Mouse (Mus musculus): ENCODE results near the gene Twf2. TPM values are rescaled to one million over a fixed set of nuclear protein-coding genes. Genes with fewer than 3 reads are reported as not detected.
A peak's percentile ranks its signal among the peaks of the same experiment; 100 is the strongest.

Gene Twf2
- polyA plus RNA-seq, 1 experiment, result 27.3 TPM

- TF ChIP-seq EP300 (IDR thresholded peaks at IDR 0.05; ENCODE audit: insufficient read depth, low read depth, low read length) (no peak), POLR2A (IDR thresholded peaks at IDR 0.05; ENCODE audit: insufficient read depth, low read length) (no peak), CTCF (IDR thresholded peaks at IDR 0.05; ENCODE audit: low read depth, low read length) (no peak)
- Histone ChIP-seq H3K4me3 (ENCODE audit: low read depth, low read length) (peak overlapping the region; percentile 97; the same call in 1 of the 2 replicates), H3K27ac (ENCODE audit: insufficient read depth, low read length) (no peak overlapping the region), H3K36me3 (ENCODE audit: control insufficient read depth, insufficient read depth, low read length, poor library complexity, severe bottlenecking) (no peaks in the 10 kb centered on the region), H3K9me3 (replicated peaks; ENCODE audit: control insufficient read depth, insufficient read depth, low read length, poor library complexity, severe bottlenecking) (no peaks in the 10 kb centered on the region), H3K9ac (ENCODE audit: low read depth, poor library complexity, severe bottlenecking) (no peak overlapping the region), H3K27me3 (ENCODE audit: control insufficient read depth, insufficient read depth, low read length, poor library complexity, severe bottlenecking) (no peaks in the 10 kb centered on the region), H3K4me1 (ENCODE audit: control insufficient read depth, insufficient read depth, low read length) (peaks cover 9% of the 10 kb centered on the region)
These were observed 1.3 kb downstream of the Twf2 start for GRCm38 (mm10) chr9:106203990-106204851.

- H3K4me3 ChIP-seq (ENCODE audit: low read depth, low read length), result no peak overlapping the region
- H3K4me1 ChIP-seq (ENCODE audit: control insufficient read depth, insufficient read depth, low read length), result peaks cover 11% of the 10 kb centered on the region
- TF ChIP-seq CTCF (IDR thresholded peaks at IDR 0.05; ENCODE audit: low read depth, low read length) (no peak), EP300 (IDR thresholded peaks at IDR 0.05; ENCODE audit: insufficient read depth, low read depth, low read length) (peak; percentile 70; the same call in 1 of the 2 replicates)
- no peak overlapping the region for H3K27ac ChIP-seq (ENCODE audit: insufficient read depth, low read length)
- no peaks in the 10 kb centered on the region for H3K36me3 ChIP-seq (ENCODE audit: control insufficient read depth, insufficient read depth, low read length, poor library complexity, severe bottlenecking)
- H3K9me3 ChIP-seq (replicated peaks; ENCODE audit: control insufficient read depth, insufficient read depth, low read length, poor library complexity, severe bottlenecking), result no peaks in the 10 kb centered on the region
- H3K27me3 ChIP-seq (ENCODE audit: control insufficient read depth, insufficient read depth, low read length, poor library complexity, severe bottlenecking), result no peaks in the 10 kb centered on the region
- H3K9ac ChIP-seq (ENCODE audit: low read depth, poor library complexity, severe bottlenecking), result no peak overlapping the region
These were observed 2.9 kb downstream of the Twf2 start for GRCm38 (mm10) chr9:106205713-106206290.

DNA sequence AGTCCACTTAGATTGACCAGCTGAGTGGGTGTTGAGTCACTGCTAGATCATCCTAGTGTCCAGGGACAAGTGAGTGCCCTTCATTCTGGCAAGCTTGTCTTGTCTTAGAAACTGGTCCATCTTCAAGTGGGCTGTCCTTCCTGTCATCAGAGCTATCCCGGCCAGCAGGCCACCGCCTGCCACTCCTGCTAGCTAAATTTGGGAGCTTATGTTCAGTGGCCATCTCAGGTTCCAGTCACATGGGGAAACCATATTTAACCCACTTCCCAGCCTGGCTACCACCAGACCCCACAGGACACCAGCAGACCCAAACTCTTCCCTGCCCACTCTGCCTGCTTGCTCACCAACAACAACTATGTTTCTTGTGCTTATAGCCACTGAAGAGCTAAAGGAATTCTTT lies 3.6 kb downstream of the Twf2 start:
- TF ChIP-seq POLR2A (IDR thresholded peaks at IDR 0.05; ENCODE audit: insufficient read depth, low read length) (no peak), EP300 (IDR thresholded peaks at IDR 0.05; ENCODE audit: insufficient read depth, low read depth, low read length) (no peak), CTCF (IDR thresholded peaks at IDR 0.05; ENCODE audit: low read depth, low read length) (no peak)
- no peak overlapping the region for H3K27ac ChIP-seq (ENCODE audit: insufficient read depth, low read length)
- H3K27me3 ChIP-seq (ENCODE audit: control insufficient read depth, insufficient read depth, low read length, poor library complexity, severe bottlenecking), result no peaks in the 10 kb centered on the region
- H3K36me3 ChIP-seq (ENCODE audit: control insufficient read depth, insufficient read depth, low read length, poor library complexity, severe bottlenecking), result no peaks in the 10 kb centered on the region
- peaks cover 11% of the 10 kb centered on the region for H3K4me1 ChIP-seq (ENCODE audit: control insufficient read depth, insufficient read depth, low read length)
- H3K9me3 ChIP-seq (replicated peaks; ENCODE audit: control insufficient read depth, insufficient read depth, low read length, poor library complexity, severe bottlenecking), result no peaks in the 10 kb centered on the region
- no peak overlapping the region for H3K4me3 ChIP-seq (ENCODE audit: low read depth, low read length)
- H3K9ac ChIP-seq (ENCODE audit: low read depth, poor library complexity, severe bottlenecking), result no peak overlapping the region

DNA sequence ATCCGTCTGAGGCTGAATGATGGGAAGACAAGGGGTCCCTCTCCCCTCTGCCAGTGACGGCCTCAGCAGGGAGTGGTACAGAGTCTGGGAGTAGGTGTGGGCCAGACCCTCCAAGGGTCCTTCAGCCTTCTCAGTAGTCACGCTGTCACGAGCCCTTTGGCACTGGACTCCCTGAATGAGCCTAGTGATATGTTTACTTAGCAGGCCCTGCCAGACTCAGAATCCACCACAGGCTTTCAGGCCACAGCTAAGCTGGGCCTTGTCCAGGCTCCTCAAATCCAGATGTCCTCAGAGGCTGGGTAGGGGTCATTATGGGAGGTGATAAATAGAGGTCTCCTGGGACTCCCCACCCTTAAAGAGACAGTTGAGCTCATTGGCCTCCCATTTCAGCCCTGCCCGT lies 5.3 kb downstream of the Twf2 start:
- TF ChIP-seq CTCF (IDR thresholded peaks at IDR 0.05; ENCODE audit: low read depth, low read length) (no peak), POLR2A (IDR thresholded peaks at IDR 0.05; ENCODE audit: insufficient read depth, low read length) (no peak), EP300 (IDR thresholded peaks at IDR 0.05; ENCODE audit: insufficient read depth, low read depth, low read length) (no peak)
- no peak overlapping the region for H3K9ac ChIP-seq (ENCODE audit: low read depth, poor library complexity, severe bottlenecking)
- no peaks in the 10 kb centered on the region for H3K9me3 ChIP-seq (replicated peaks; ENCODE audit: control insufficient read depth, insufficient read depth, low read length, poor library complexity, severe bottlenecking)
- H3K36me3 ChIP-seq (ENCODE audit: control insufficient read depth, insufficient read depth, low read length, poor library complexity, severe bottlenecking), result 0 out of 2 replicates have a peak, but pooled peaks cover 3% of the 10 kb centered on the region
- H3K27ac ChIP-seq (ENCODE audit: insufficient read depth, low read length), result no peak overlapping the region
- peaks cover 15% of the 10 kb centered on the region for H3K4me1 ChIP-seq (ENCODE audit: control insufficient read depth, insufficient read depth, low read length)
- no peak overlapping the region for H3K4me3 ChIP-seq (ENCODE audit: low read depth, low read length)
- H3K27me3 ChIP-seq (ENCODE audit: control insufficient read depth, insufficient read depth, low read length, poor library complexity, severe bottlenecking), result no peaks in the 10 kb centered on the region

DNA sequence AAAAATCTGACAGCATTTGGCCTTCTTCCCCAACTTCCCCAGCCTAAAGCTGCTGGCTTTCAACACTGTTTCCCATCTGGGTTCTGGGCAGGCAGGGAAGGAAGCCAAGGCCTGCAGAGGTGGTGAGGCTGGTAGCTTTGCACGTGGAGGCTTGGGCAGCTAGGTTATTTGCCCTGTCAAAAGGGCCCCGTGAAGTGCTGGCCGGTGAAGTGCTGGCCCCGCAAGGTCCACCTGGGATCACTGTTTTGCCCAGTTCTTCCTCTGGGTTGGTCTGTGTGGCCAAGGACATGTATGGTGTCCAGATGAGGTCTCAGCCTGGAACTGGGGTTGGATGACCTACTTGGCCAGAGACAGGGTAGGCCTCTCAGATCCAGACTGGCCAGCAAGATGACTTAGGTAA lies 7.0 kb downstream of the Twf2 start:
- Histone ChIP-seq H3K4me3 (ENCODE audit: low read depth, low read length) (no peak overlapping the region), H3K9me3 (replicated peaks; ENCODE audit: control insufficient read depth, insufficient read depth, low read length, poor library complexity, severe bottlenecking) (no peaks in the 10 kb centered on the region), H3K4me1 (ENCODE audit: control insufficient read depth, insufficient read depth, low read length) (peaks cover 11% of the 10 kb centered on the region), H3K27ac (ENCODE audit: insufficient read depth, low read length) (no peak overlapping the region; the same call in 1 of the 2 replicates), H3K9ac (ENCODE audit: low read depth, poor library complexity, severe bottlenecking) (no peak overlapping the region), H3K27me3 (ENCODE audit: control insufficient read depth, insufficient read depth, low read length, poor library complexity, severe bottlenecking) (no peaks in the 10 kb centered on the region), H3K36me3 (ENCODE audit: control insufficient read depth, insufficient read depth, low read length, poor library complexity, severe bottlenecking) (peaks cover 14% of the 10 kb centered on the region)
- no peak for TF ChIP-seq EP300 (IDR thresholded peaks at IDR 0.05; ENCODE audit: insufficient read depth, low read depth, low read length)
- TF ChIP-seq POLR2A (IDR thresholded peaks at IDR 0.05; ENCODE audit: insufficient read depth, low read length), result no peak
- no peak for TF ChIP-seq CTCF (IDR thresholded peaks at IDR 0.05; ENCODE audit: low read depth, low read length)

Measured in ES-Bruce4 (cell line).